Mouse (Mus musculus): ENCODE data around the gene Cx3cl1. TPM values are rescaled to one million over a fixed set of nuclear protein-coding genes. Genes with fewer than 3 reads are reported as not detected.
A peak's percentile ranks its signal among the peaks of the same experiment; 100 is the strongest.

Gene Cx3cl1
- polyA plus RNA-seq, 1 experiment from 2014 or later, result 5.3 TPM

DNA sequence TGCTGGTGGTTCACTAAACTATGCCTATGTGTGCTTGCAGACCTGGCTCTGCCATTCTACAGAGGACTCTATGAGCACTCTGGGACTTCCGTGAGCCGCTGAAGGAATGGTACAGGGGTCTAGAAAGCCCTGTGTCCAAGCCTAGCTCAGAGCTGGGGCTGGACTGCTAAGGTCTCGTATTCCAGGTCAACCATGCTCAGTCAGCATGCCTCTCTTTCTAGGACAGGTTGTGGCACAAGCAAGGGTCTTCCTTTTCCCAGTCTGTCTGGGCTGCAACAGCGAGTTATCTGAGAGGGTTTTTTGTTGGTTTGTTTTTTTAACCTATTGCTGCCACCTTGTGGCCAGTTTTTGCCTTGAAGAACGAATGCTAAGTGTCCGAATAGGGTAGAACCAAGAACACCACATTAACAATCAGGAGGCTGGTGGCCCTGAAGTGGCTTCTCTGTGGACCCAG, 40.9 kb downstream of the Cx3cl1 start:
- H3K4me3 ChIP-seq, result no peak overlapping the region; the same call in 1 of the 2 replicates

DNA sequence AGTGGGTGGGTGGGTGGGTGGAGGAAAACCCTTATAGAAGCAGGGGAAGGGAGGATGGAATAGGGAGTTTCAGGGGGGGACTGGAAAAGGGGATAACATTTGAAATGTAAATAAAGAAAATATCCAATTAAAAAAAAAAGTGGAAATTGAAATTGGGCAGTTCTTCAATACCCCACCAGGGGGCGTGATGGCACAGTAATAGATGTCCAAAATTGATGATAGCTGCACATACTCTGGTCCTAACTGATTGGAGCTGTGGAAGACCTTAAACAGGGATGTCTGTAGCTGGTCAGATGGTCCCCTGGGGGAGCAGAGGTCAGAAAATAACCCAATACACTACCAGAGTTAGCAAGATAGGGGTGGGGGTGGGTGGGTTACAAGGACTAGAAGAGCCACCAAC, 42.7 kb downstream of the Cx3cl1 start:
- no peaks in the 10 kb centered on the region for H3K36me3 ChIP-seq
- DNase-seq (ENCODE audit: low spot score), result peak; percentile 53
- H3K9me3 ChIP-seq (replicated peaks), result no peaks in the 10 kb centered on the region
- no peak overlapping the region for H3K27ac ChIP-seq
- 0 out of 2 replicates have a peak, but pooled peaks cover 3% of the 10 kb centered on the region for H3K4me1 ChIP-seq
- H3K4me3 ChIP-seq, result no peak overlapping the region
- WGBS, result 0% methylated on average over 1 of the region's 1 CpGs
- no peaks in the 10 kb centered on the region for H3K27me3 ChIP-seq (ENCODE audit: low read depth, poor library complexity, severe bottlenecking)

More for the DNA sequence above, 40.9 kb downstream of the Cx3cl1 start:
- WGBS, result 29% methylated on average over 6 of the region's 6 CpGs
- H3K9me3 ChIP-seq (replicated peaks), result no peaks in the 10 kb centered on the region
- H3K4me1 ChIP-seq, result 0 out of 2 replicates have a peak, but pooled peaks cover 3% of the 10 kb centered on the region
- H3K27me3 ChIP-seq (ENCODE audit: low read depth, poor library complexity, severe bottlenecking), result no peaks in the 10 kb centered on the region
- no peaks in the 10 kb centered on the region for H3K36me3 ChIP-seq
- no peak overlapping the region for H3K27ac ChIP-seq
- peak; percentile 78 for DNase-seq (ENCODE audit: low spot score)

DNA sequence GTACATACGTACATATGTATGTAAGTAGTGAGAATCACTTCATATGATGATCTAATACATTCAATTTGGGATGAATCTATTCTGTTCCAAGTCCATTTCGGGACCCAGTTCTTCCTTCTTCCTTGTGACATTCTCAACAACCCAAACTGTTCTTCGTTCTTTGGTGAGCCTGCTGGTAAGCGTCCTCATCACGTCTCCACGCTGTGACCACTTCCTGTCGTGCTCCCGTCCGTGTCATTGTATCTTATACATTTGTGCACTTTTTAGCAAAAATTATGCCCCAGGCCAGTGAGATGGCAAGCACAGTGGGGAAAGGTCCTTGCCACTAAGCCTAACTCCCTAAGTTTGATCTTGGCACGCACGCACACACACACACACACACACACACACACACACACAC, 46.1 kb downstream of the Cx3cl1 start:
- Histone ChIP-seq H3K27ac (no peak overlapping the region), H3K9me3 (replicated peaks) (no peaks in the 10 kb centered on the region), H3K4me1 (no peaks in the 10 kb centered on the region; the same call in 1 of the 2 replicates), H3K36me3 (peaks cover 30% of the 10 kb centered on the region), H3K4me3 (no peak overlapping the region), H3K27me3 (ENCODE audit: low read depth, poor library complexity, severe bottlenecking) (no peaks in the 10 kb centered on the region)
- no peak for DNase-seq (ENCODE audit: low spot score)
- WGBS, result 88% methylated on average over 11 of the region's 11 CpGs

DNA sequence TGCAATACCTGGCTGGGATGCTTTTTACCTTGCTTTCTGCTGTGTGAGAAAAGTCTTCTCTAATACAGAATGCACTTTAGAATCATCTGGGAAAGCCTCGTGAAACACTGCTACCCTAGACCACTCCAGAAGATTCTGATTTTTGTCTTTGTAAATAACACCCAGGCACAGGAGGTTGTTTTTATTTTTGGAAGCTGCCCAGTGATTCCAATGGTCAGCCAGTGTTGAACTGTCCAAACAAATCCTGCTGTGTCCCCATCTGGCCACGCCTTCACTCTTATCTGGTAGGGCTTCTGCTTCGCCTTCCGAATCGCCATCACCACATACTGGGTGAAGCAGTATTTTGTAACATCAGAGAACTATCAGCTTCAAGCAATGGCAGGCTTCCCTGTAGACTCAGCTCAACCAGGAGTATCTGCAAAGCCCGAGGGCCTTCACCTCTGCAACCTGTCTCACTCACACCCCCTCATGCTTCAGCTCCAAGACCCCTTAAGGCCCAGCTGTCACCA, 47.9 kb downstream of the Cx3cl1 start:
- Histone ChIP-seq H3K9me3 (replicated peaks) (no peaks in the 10 kb centered on the region), H3K4me1 (no peaks in the 10 kb centered on the region; the same call in 1 of the 2 replicates), H3K4me3 (no peak overlapping the region), H3K27me3 (ENCODE audit: low read depth, poor library complexity, severe bottlenecking) (no peaks in the 10 kb centered on the region), H3K36me3 (peaks cover 48% of the 10 kb centered on the region), H3K27ac (no peak overlapping the region)
- DNase-seq (ENCODE audit: low spot score), result no peak
- WGBS, result 81% methylated on average over 6 of the region's 6 CpGs

DNA sequence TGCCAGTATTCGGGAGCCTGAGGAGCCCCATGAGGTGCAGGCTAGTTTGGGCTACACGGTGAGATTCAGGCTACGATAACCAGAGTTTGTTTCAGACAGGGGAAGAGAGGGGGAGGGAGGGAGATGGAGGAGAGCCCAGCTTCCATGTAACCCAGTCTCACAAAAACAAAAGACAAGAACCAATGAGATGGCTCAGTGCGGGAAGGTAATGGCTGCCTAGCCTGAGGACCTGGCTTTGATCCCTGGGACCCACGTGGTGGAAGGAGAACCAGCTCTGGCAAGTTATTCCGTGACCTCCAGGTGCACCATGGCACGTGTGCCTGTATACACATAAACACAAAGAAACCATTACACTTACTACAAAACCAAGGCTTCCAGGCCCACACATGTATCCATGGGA, 48.7 kb downstream of the Cx3cl1 start:
- no peaks in the 10 kb centered on the region for H3K9me3 ChIP-seq (replicated peaks)
- no peak for DNase-seq (ENCODE audit: low spot score)
- no peaks in the 10 kb centered on the region for H3K27me3 ChIP-seq (ENCODE audit: low read depth, poor library complexity, severe bottlenecking)
- H3K36me3 ChIP-seq, result peaks cover 56% of the 10 kb centered on the region
- no peaks in the 10 kb centered on the region; the same call in 1 of the 2 replicates for H3K4me1 ChIP-seq
- no peak overlapping the region for H3K4me3 ChIP-seq
- H3K27ac ChIP-seq, result no peak overlapping the region
- WGBS, result 87% methylated on average over 7 of the region's 7 CpGs

DNA sequence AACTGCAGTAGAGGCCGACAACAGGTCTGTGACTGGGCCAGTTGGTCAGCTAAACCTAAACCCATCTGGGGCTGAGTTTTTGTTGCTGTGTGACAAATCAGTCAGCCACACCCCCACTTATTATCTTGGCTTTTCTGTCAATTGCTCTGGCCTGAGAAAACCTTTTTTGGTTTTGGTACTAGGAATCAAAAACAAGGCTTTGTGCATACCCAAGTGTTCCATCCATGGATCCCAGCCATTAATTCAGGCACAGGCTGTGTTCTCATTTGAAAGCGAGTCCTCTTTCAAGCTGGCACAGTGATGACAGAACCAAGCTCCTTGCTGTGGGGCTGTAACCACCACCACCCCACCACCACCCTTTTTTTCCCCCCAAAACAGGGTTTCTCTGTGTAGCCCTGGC, 49.6 kb downstream of the Cx3cl1 start:
- WGBS, result 92% methylated on average over 2 of the region's 2 CpGs
- Histone ChIP-seq H3K27me3 (ENCODE audit: low read depth, poor library complexity, severe bottlenecking) (no peaks in the 10 kb centered on the region), H3K9me3 (replicated peaks) (no peaks in the 10 kb centered on the region), H3K36me3 (peaks cover 65% of the 10 kb centered on the region), H3K4me3 (no peak overlapping the region), H3K27ac (no peak overlapping the region), H3K4me1 (no peaks in the 10 kb centered on the region; the same call in 1 of the 2 replicates)
- no peak for DNase-seq (ENCODE audit: low spot score)

DNA sequence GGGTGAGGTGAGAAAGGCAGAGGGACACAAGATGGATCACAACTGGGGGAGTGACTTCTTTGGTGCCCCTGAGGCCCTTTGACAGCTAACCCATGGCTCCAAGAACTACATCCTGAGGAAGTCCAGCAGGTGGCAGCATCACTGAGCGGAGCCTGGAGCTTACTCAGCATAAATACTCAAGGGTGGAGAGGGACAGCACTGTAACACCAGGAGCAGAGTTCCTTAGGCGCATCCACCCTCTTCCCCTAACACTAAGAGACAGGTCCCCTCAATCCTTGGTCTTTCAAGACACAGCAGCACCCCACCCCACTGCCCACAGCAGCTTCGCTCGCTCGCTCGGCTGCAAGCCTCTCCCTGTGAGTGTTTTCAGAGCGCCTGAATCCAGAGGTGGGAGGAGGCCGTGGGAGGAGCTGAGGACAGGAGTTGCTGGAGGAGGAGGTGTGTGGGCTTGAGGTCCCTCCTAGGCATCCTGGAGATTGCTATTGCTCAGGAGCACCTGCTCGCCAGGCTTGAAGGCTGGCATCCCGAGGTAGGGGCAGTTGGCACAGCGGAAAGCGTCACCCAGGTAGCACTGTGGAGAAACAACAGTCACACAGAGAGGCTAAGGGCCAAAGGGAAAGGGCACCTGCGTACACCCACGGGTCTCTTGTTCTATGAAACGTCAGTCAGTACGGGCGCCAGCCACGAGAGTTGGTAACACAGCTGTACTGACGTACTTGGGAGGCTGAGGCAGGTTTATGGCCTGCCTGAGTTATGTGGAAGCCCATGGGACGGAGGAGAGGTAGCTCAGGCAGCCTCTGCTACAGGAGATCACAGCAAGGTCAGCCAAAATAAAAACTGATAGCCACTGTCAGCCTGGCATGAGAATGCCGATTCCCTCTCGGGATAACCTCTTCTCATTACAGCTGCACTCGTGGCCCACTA, 51.1 kb downstream of the Cx3cl1 start:
- Histone ChIP-seq H3K27me3 (ENCODE audit: low read depth, poor library complexity, severe bottlenecking) (no peaks in the 10 kb centered on the region), H3K4me1 (no peaks in the 10 kb centered on the region; the same call in 1 of the 2 replicates), H3K36me3 (peaks cover 78% of the 10 kb centered on the region), H3K4me3 (no peak overlapping the region), H3K27ac (no peak overlapping the region), H3K9me3 (replicated peaks) (no peaks in the 10 kb centered on the region)
- 79% methylated on average over 23 of the region's 23 CpGs for WGBS
- DNase-seq (ENCODE audit: low spot score), result peak; percentile 67

DNA sequence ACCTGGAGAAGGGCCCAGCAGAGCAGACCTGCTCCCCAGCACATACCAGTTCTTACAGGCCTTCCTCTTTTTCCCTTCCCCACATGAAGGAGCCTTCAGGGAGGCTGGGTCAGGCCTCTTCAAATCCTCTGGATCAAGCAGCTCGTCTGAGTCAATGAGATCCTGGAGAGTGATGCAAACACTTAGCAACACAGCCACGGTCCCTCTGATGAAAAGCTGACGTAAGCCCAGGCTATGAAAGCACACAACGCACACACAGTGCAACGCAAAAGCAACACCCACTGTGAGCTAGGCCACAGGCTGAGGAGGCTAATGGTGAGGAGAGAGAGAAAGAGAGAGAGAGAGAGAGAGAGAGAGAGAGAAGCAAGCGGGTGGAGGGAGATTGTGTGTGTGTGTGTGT, 53.4 kb downstream of the Cx3cl1 start:
- H3K27ac ChIP-seq, result no peak overlapping the region
- no peak overlapping the region for H3K4me3 ChIP-seq
- peaks cover 97% of the 10 kb centered on the region for H3K36me3 ChIP-seq
- no peaks in the 10 kb centered on the region for H3K9me3 ChIP-seq (replicated peaks)
- H3K4me1 ChIP-seq, result no peaks in the 10 kb centered on the region; the same call in 1 of the 2 replicates
- WGBS, result 95% methylated on average over 6 of the region's 6 CpGs
- DNase-seq (ENCODE audit: low spot score), result no peak
- H3K27me3 ChIP-seq (ENCODE audit: low read depth, poor library complexity, severe bottlenecking), result no peaks in the 10 kb centered on the region

DNA sequence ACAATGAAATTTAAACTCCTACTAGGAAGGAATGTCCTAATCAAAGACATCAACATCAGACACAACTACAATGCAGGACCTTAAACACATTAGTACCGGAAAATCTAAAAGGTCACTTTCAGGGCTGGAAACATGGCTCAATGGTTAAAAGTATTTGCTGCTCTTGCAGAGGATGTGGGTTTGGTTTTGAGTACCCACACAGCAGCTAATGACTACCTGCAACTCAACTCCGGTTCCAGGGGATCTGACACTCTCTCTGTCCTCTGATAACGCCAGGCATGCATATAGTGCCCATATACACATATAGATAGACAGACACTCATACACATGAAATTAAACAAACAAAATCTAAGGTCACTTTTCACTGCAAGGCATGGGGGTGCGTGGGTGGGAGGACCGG, 54.4 kb downstream of the Cx3cl1 start:
- Histone ChIP-seq H3K9me3 (replicated peaks) (no peaks in the 10 kb centered on the region), H3K27me3 (ENCODE audit: low read depth, poor library complexity, severe bottlenecking) (no peaks in the 10 kb centered on the region), H3K27ac (no peak overlapping the region), H3K4me3 (no peak overlapping the region), H3K4me1 (no peaks in the 10 kb centered on the region; the same call in 1 of the 2 replicates), H3K36me3 (peaks cover 97% of the 10 kb centered on the region)
- 94% methylated on average over 5 of the region's 5 CpGs for WGBS
- DNase-seq (ENCODE audit: low spot score), result no peak

DNA sequence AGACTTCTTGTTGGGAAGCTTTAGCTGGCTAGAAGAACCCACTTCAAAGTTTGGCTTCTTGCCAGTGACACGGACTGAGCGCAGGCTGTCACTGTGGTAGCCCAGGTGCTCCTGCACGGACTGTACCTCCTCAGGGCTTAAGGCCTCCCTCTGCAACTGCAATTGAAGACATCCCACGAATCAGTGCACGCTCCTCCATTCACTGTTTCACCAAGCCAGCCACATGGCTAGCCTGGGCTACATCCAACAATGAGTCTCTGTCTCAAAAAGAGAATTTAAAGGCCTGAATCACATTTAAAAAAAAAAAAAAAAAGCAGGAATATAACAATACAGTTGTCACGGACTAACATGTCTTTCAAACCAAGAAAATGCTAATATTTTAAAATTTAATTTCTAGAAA, 56.5 kb downstream of the Cx3cl1 start:
- no peaks in the 10 kb centered on the region for H3K4me1 ChIP-seq
- 96% methylated on average over 6 of the region's 6 CpGs for WGBS
- H3K27me3 ChIP-seq (ENCODE audit: low read depth, poor library complexity, severe bottlenecking), result no peaks in the 10 kb centered on the region
- no peak overlapping the region for H3K27ac ChIP-seq
- no peak overlapping the region for H3K4me3 ChIP-seq
- no peak for DNase-seq (ENCODE audit: low spot score)
- H3K9me3 ChIP-seq (replicated peaks), result no peaks in the 10 kb centered on the region
- peaks cover 93% of the 10 kb centered on the region for H3K36me3 ChIP-seq

Other genes starting within 250 kb of the Cx3cl1 start
- gene Cpne2, start 239.0 kb upstream of the Cx3cl1 start, polyA plus RNA-seq (2016; fragmentation: Nextera tagmentation; extraction: Ambion mirVana), result 5.8 and 6.6 TPM in 2 replicates
- 42.1 and 49.2 TPM in 2 replicates for gene Rspry1, start 170.1 kb upstream of the Cx3cl1 start, polyA plus RNA-seq (2016; fragmentation: Nextera tagmentation; extraction: Ambion mirVana)
- 81.0 and 89.0 TPM in 2 replicates for gene Fam192a, start 170.0 kb upstream of the Cx3cl1 start, polyA plus RNA-seq (2016; fragmentation: Nextera tagmentation; extraction: Ambion mirVana)
- 175 and 189 TPM in 2 replicates for gene Arl2bp, start 105.4 kb upstream of the Cx3cl1 start, polyA plus RNA-seq (2016; fragmentation: Nextera tagmentation; extraction: Ambion mirVana)
- 0.48 TPM in 1 of 2 replicates, not detected in the other for gene Pllp, start 75.7 kb upstream of the Cx3cl1 start, polyA plus RNA-seq (2016; fragmentation: Nextera tagmentation; extraction: Ambion mirVana)
- not detected in 2 replicates for gene Ccl22, start 26.4 kb upstream of the Cx3cl1 start, polyA plus RNA-seq (2016; fragmentation: Nextera tagmentation; extraction: Ambion mirVana)
- not detected in 2 replicates for gene Ccl17, start 38.4 kb downstream of the Cx3cl1 start, polyA plus RNA-seq (2016; fragmentation: Nextera tagmentation; extraction: Ambion mirVana)
- 51.2 and 65.5 TPM in 2 replicates for gene Coq9, start 66.3 kb downstream of the Cx3cl1 start, polyA plus RNA-seq (2016; fragmentation: Nextera tagmentation; extraction: Ambion mirVana)
- gene Ciapin1, start 66.3 kb downstream of the Cx3cl1 start, polyA plus RNA-seq (2016; fragmentation: Nextera tagmentation; extraction: Ambion mirVana), result 195 and 198 TPM in 2 replicates
- 201 and 208 TPM in 2 replicates for gene Polr2c, start 85.4 kb downstream of the Cx3cl1 start, polyA plus RNA-seq (2016; fragmentation: Nextera tagmentation; extraction: Ambion mirVana)
- gene Dok4, start 104.3 kb downstream of the Cx3cl1 start, polyA plus RNA-seq (2016; fragmentation: Nextera tagmentation; extraction: Ambion mirVana), result 23.4 and 33.1 TPM in 2 replicates
- gene Ccdc102a, start 146.1 kb downstream of the Cx3cl1 start, polyA plus RNA-seq (2016; fragmentation: Nextera tagmentation; extraction: Ambion mirVana), result 27.0 and 32.3 TPM in 2 replicates
- 0.18 and 0.74 TPM in 2 replicates for gene Adgrg5, start 151.7 kb downstream of the Cx3cl1 start, polyA plus RNA-seq (2016; fragmentation: Nextera tagmentation; extraction: Ambion mirVana)
- gene Adgrg1, start 202.7 kb downstream of the Cx3cl1 start, polyA plus RNA-seq (2016; fragmentation: Nextera tagmentation; extraction: Ambion mirVana), result 7.0 and 11.6 TPM in 2 replicates
- 3.4 and 4.2 TPM in 2 replicates for gene Adgrg3, start 245.7 kb downstream of the Cx3cl1 start, polyA plus RNA-seq (2016; fragmentation: Nextera tagmentation; extraction: Ambion mirVana)